Mouse (Mus musculus) bone marrow, adult 2 months (tissue): Measurements from ENCODE around the gene Ssx2ip.

Experiments
- CTCF ChIP-seq: fragments of 200-500 bp; IDR thresholded peaks from 2 replicates; pipeline ENCODE4 v1.5.1; 2011; ENCODE audit warnings: low read length, control low read depth; ENCODE audit not compliant: control insufficient read depth, insufficient read depth
- POLR2A ChIP-seq: fragments of 200-500 bp; IDR thresholded peaks from 2 replicates; pipeline ENCODE4 v1.6.1; 2011; ENCODE audit warnings: low read depth, mild to moderate bottlenecking, control low read depth, low read length, borderline replicate concordance; ENCODE audit not compliant: control insufficient read depth

DNA sequence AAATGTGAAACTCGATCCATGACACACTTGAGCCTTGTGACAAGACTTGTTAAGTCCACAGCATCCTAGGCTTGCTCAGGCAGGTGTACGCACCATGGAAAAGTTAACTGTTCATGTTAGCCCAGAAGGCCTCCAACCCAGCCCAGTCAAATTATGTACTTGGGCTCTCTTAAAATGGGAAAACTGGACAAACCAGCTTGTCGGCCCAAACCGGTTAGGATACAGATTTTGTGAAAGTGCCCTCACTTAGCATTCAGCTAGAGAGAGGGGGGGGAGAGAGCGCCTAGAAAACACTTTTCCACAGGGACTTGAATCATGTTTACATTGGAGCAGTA lies 1.5 kb downstream of the Ssx2ip start:
- TF ChIP-seq POLR2A (no peak), CTCF (no peak)
